Mouse (Mus musculus): ENCODE measurements at regions not wholly inside any gene's neighbourhood (a gene's known extent, or its start where the extent isn't known, plus 50 kb on each side); places are given as distances from the start of the nearest gene placed in this dataset.

DNA sequence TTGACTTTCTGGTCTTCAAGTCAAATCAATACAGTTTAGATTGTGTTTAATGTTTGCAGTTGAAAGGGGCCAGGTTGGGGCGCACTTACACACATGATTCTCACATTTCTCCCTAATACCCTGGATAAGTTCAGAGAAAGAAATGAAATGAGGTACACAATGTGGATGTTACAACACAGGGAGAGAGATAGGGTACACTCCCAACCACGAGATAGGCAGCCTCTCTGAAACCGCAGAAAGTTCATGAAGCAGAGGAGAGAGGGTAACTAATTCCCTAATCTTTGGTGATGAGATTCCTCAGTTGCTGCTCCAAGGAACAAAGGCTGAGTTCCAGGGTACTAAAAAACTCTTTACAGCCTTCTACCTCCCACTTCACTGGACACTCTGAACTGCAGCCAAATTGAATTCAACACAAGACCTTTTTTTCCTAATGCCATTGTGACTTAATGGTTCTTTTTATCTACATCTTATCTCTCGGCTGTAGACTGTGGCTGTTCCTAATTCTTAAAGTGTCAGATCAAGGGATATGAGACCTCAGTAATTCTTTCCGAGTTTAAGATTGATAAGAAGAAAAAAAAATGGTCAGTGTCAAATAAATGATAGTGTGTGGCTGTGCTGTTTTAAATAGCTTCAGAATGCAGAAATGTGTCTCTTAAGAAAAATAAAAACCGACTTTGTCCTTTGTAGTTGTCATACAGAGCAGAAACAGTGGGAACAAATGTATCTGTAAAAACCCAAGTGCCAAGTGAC, 193.8 kb upstream of the Atp2b1 start:
- TF ChIP-seq CTCF (IDR thresholded peaks at IDR 0.05; ENCODE audit: borderline replicate concordance, control insufficient read depth, extremely low read depth, insufficient read depth, low read length, poor library complexity) (no peak), POLR2A (IDR thresholded peaks at IDR 0.05; ENCODE audit: control insufficient read depth, extremely low read depth, insufficient read depth, low read length, poor library complexity) (no peak)
